Mouse (Mus musculus) ES-E14 (cell line): ENCODE data around the gene Hinfp. TPM values are rescaled to one million over a fixed set of nuclear protein-coding genes. Genes with fewer than 3 reads are reported as not detected.
A peak's percentile ranks its signal among the peaks of the same experiment; 100 is the strongest.
"Not testable (repeated sequence)": the region's sequence is repeated elsewhere in the genome, so short reads cannot be mapped to it uniquely, and the experiment has no call there.

ENCODE experiments used
- DNase-seq: peaks from one replicate; pipeline ENCODE4 v3.0.0-alpha.2; 2013; ENCODE audit warnings: low read depth, low spot score
- H3K27ac ChIP-seq: 2 replicates; pipeline ENCODE4 v1.5.1; 2012; ENCODE audit warnings: low read depth, mild to moderate bottlenecking, low read length, moderate library complexity, mixed read lengths; ENCODE audit not compliant: poor library complexity, insufficient read depth, severe bottlenecking
- H3K36me3 ChIP-seq: 2 replicates; pipeline ENCODE4 v1.6.1; 2012; ENCODE audit warnings: mild to moderate bottlenecking, low read length, moderate library complexity, mixed read lengths; ENCODE audit not compliant: control insufficient read depth, poor library complexity, insufficient read depth, severe bottlenecking
- H3K4me1 ChIP-seq, 2 experiments: fragments of 150-350 bp in 1 of 2; sonication (generic) in 1 of 2; 2 replicates each; pipeline ENCODE4 v1.6.1; 2012; ENCODE audit warnings: low read length in 2 of 2, mild to moderate bottlenecking in 1 of 2, mixed read lengths in 1 of 2; ENCODE audit not compliant: control insufficient read depth in 2 of 2, insufficient read depth in 2 of 2, poor library complexity in 1 of 2
- H3K4me3 ChIP-seq, 2 experiments: fragments of 150-350 bp in 1 of 2; sonication (generic) in 1 of 2; 2 replicates each; pipeline ENCODE4 v1.5.1; 2012; ENCODE audit warnings: low read length in 2 of 2, low read depth in 1 of 2, mild to moderate bottlenecking in 1 of 2, mixed read lengths in 1 of 2; ENCODE audit not compliant: insufficient read depth in 1 of 2, poor library complexity in 1 of 2, severe bottlenecking in 1 of 2
- H3K9ac ChIP-seq: 2 replicates; pipeline ENCODE4 v1.6.1; 2012; ENCODE audit warnings: low read depth, mild to moderate bottlenecking, low read length, mixed read lengths; ENCODE audit not compliant: poor library complexity, insufficient read depth, severe bottlenecking
- H3K9me3 ChIP-seq: fragments of 150-350 bp; sonication (generic); 2 replicates; pipeline ENCODE4 v1.6.1; 2012; ENCODE audit warnings: low read depth, mild to moderate bottlenecking, low read length; ENCODE audit not compliant: control insufficient read depth, insufficient read depth
- CHD2 ChIP-seq: IDR thresholded peaks from 2 replicates; pipeline ENCODE4 v1.6.1; 2014; ENCODE audit warnings: mild to moderate bottlenecking, low read depth, low read length, inconsistent platforms
- HCFC1 ChIP-seq: IDR thresholded peaks from 2 replicates; pipeline ENCODE4 v1.6.1; 2012; ENCODE audit warnings: low read length, inconsistent platforms, borderline replicate concordance; ENCODE audit not compliant: insufficient read depth
- MAFK ChIP-seq: IDR thresholded peaks from 2 replicates; pipeline ENCODE4 v1.6.1; 2014; ENCODE audit warnings: mild to moderate bottlenecking, low read depth, low read length, inconsistent platforms; ENCODE audit not compliant: insufficient read depth
- ZC3H11A ChIP-seq: IDR thresholded peaks from 2 replicates; pipeline ENCODE4 v1.6.1; 2012; ENCODE audit warnings: low read depth, mild to moderate bottlenecking, inconsistent platforms, low read length, borderline replicate concordance
- ZNF384 ChIP-seq: IDR thresholded peaks from 2 replicates; pipeline ENCODE4 v1.6.1; 2012; ENCODE audit warnings: low read depth, low read length, inconsistent platforms
- in situ Hi-C, 2 experiments: fragments of 600-800 bp; cut with MboI; formaldehyde crosslinking; loops; one replicate each; pipeline ENCODE4 v1.15.1; 2025; ENCODE audit warnings: low sequenced_read_pairs in 2 of 2, inconsistent platforms in 1 of 2; ENCODE audit not compliant: unreplicated experiment in 2 of 2
- total RNA-seq: library from RNA; depleted of rRNA; stranded (reverse); fragments of 300-350 nt; gene quantifications from 2 replicates; pipeline ENCODE4 v1.2.3, GENCODE M21; 2012

Hinfp gene
- total RNA-seq, 1 experiment: 29.1 TPM

GRCm38 (mm10) chr9:44338574-44338973, 33.1 kb upstream of the Hinfp start:
- DNase-seq: no peak
- Histone ChIP-seq H3K4me1 (peaks cover 0 to 10% of the 10 kb centered on the region in 2 experiments; a peak in 2 of 4 replicates), H3K4me3 (no peak overlapping the region), H3K27ac (no peak overlapping the region), H3K9me3 (no peaks in the 10 kb centered on the region), H3K36me3 (peaks cover 22% of the 10 kb centered on the region), H3K9ac (no peak overlapping the region)
- in situ Hi-C loops: no loop called here
- TF ChIP-seq CHD2: no peak
- TF ChIP-seq ZNF384: no peak

GRCm38 (mm10) chr9:44337436-44338169, 32.1 kb upstream of the Hinfp start:
- TF ChIP-seq CHD2: no peak
- TF ChIP-seq HCFC1: no peak
- TF ChIP-seq MAFK: no peak
- no peak for TF ChIP-seq ZC3H11A
- no peak for TF ChIP-seq ZNF384
- peaks cover 25% of the 10 kb centered on the region for H3K36me3 ChIP-seq
- H3K27ac ChIP-seq: no peak overlapping the region
- DNase-seq: no peak
- peak overlapping the region; percentile 1 to 5; a peak in 2 of 4 replicates for H3K4me3 ChIP-seq
- peaks cover 0 to 9% of the 10 kb centered on the region in 2 experiments; a peak in 1 of 4 replicates for H3K4me1 ChIP-seq
- in situ Hi-C loops: no loop called here
- no peaks in the 10 kb centered on the region for H3K9me3 ChIP-seq
- H3K9ac ChIP-seq: peak overlapping the region; percentile 19; the same call in 1 of the 2 replicates

- Histone ChIP-seq H3K27ac (no peak overlapping the region), H3K9ac (0 out of 2 replicates have a peak overlapping the region, but pooled peaks have one; percentile 48), H3K9me3 (no peaks in the 10 kb centered on the region), H3K4me1 (peaks cover 0 to 7% of the 10 kb centered on the region in 2 experiments; a peak in 1 of 4 replicates), H3K4me3 (peak overlapping the region; percentile 50), H3K36me3 (peaks cover 26% of the 10 kb centered on the region)
- DNase-seq: no peak
- in situ Hi-C loops: no loop called here
- TF ChIP-seq MAFK: no peak
- no peak for TF ChIP-seq ZNF384
- no peak for TF ChIP-seq ZC3H11A
- no peak for TF ChIP-seq CHD2
- TF ChIP-seq HCFC1: no peak
Measured at GRCm38 (mm10) chr9:44336964-44337363, 31.5 kb upstream of the Hinfp start.

- DNase-seq, H3K4me1 ChIP-seq, H3K9me3 ChIP-seq, H3K27ac ChIP-seq, in situ Hi-C loops: not testable (repeated sequence)
- peak overlapping the region; percentile 48; the same call in 1 of the 2 replicates for H3K9ac ChIP-seq
- H3K36me3 ChIP-seq: peaks cover 27% of the 10 kb centered on the region
- peak overlapping the region; percentile 89 to 91 for H3K4me3 ChIP-seq
- 0 out of 2 replicates have a peak, but pooled peaks have one; percentile 1 for TF ChIP-seq CHD2
Measured at GRCm38 (mm10) chr9:44336513-44336912, 31.0 kb upstream of the Hinfp start.

GRCm38 (mm10) chr9:44336093-44336406, 30.6 kb upstream of the Hinfp start:
- Histone ChIP-seq H3K27ac (peak overlapping the region; percentile 86; the same call in 1 of the 2 replicates), H3K4me3 (peak overlapping the region; percentile 89 to 91), H3K9ac (peak overlapping the region; percentile 92), H3K9me3 (no peaks in the 10 kb centered on the region), H3K36me3 (peaks cover 26% of the 10 kb centered on the region), H3K4me1 (peaks cover 0 to 7% of the 10 kb centered on the region in 2 experiments; a peak in 1 of 4 replicates)
- DNase-seq: no peak
- in situ Hi-C loops: no loop called here
- TF ChIP-seq CHD2 (no peak), MAFK (no peak), HCFC1 (no peak), ZNF384 (no peak), ZC3H11A (no peak)
